Mouse (Mus musculus) ES-E14 (cell line): Measurements from ENCODE around the gene Gm6370.

Experiments used
- CHD2 ChIP-seq: IDR thresholded peaks from 2 replicates; pipeline ENCODE4 v1.6.1; 2014; ENCODE audit warnings: mild to moderate bottlenecking, low read depth, low read length, inconsistent platforms
- HCFC1 ChIP-seq: IDR thresholded peaks from 2 replicates; pipeline ENCODE4 v1.6.1; 2012; ENCODE audit warnings: low read length, inconsistent platforms, borderline replicate concordance; ENCODE audit not compliant: insufficient read depth
- ZNF384 ChIP-seq: IDR thresholded peaks from 2 replicates; pipeline ENCODE4 v1.6.1; 2012; ENCODE audit warnings: low read depth, low read length, inconsistent platforms

GRCm38 (mm10) chr5:146471311-146471710 is 19.9 kb upstream of the Gm6370 start:
- no peak for TF ChIP-seq CHD2
- TF ChIP-seq ZNF384: no peak
- no peak for TF ChIP-seq HCFC1
